Mouse (Mus musculus): ENCODE data around the gene Lrmp. TPM values are rescaled to one million over a fixed set of nuclear protein-coding genes. Genes with fewer than 3 reads are reported as not detected.
A peak's percentile ranks its signal among the peaks of the same experiment; 100 is the strongest.
"Not testable (repeated sequence)": the region's sequence is repeated elsewhere in the genome, so short reads cannot be mapped to it uniquely, and the experiment has no call there.

The Lrmp gene
- total RNA-seq, 2 experiments from 2014 or later, result 1.3 to 4.2 TPM

DNA sequence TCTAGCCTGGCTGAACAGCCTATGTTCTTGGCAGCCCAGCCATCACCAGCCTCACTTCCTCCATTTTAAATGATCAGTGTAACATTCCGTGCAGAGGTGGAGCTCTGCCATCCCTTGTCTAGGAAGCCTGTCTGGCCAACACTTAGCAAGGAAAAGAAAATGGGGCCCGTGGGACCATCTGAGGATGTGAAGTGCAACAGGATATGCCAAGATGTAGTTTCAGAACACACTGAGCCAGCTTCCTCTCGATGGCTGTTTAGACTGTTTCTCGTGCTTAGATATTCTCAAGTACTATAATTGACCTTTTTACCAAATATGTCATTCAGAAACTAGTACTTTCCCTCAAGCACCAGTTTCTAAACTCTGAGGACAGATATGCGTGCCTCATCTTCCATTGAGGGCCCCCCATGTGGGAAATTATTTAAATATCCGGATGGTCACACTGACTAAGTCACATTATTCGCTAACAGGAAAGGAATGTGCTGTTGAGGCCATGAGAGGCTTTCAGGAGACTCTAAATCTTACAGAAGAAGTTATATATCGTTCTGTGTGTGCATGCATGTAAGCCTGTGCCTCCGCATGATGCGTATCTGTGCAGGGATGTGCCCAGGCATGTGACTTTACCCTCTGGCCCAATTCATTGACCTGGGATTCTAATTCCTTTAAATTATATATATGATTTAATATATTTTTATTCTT is 11.1 kb upstream of the Lrmp start:
- DNase-seq, result no peak

GRCm38 (mm10) chr6:145105439-145105838 is 10.0 kb upstream of the Lrmp start:
- DNase-seq, result no peak

- DNase-seq, result no peak
Measured at GRCm38 (mm10) chr6:145106163-145106842, 9.2 kb upstream of the Lrmp start.

DNA sequence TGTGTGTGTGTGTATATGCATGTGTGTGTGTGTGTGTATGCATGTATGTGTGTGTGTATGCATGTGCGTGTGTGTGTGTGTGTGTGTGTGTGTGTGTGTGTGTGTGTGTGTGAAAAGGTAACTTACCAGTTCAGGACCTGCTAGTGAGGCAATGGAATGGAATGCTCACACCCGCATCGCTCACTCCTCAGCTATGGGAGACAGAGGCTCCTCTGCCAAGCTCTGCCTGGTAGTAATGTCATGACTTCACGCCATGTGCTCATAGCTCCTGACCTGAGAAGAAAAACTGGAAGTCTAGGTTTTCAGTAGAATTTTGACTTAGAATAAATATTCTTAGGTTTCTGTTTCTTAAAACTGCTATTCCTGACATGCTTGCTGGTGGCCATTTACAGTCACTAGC is 4.7 kb upstream of the Lrmp start:
- DNase-seq, result no peak

GRCm38 (mm10) chr6:145112865-145113264 is 2.6 kb upstream of the Lrmp start:
- DNase-seq, result no peak

GRCm38 (mm10) chr6:145114561-145114960 is 892 bp upstream of the Lrmp start:
- no peak for DNase-seq

GRCm38 (mm10) chr6:145116098-145116672 is 732 bp downstream of the Lrmp start:
- no peak for DNase-seq

- no peak for DNase-seq
Measured at GRCm38 (mm10) chr6:145120086-145120485, 4.6 kb downstream of the Lrmp start.

GRCm38 (mm10) chr6:145120787-145121589 is 5.5 kb downstream of the Lrmp start:
- DNase-seq, result peak; percentile 47 to 54

DNA sequence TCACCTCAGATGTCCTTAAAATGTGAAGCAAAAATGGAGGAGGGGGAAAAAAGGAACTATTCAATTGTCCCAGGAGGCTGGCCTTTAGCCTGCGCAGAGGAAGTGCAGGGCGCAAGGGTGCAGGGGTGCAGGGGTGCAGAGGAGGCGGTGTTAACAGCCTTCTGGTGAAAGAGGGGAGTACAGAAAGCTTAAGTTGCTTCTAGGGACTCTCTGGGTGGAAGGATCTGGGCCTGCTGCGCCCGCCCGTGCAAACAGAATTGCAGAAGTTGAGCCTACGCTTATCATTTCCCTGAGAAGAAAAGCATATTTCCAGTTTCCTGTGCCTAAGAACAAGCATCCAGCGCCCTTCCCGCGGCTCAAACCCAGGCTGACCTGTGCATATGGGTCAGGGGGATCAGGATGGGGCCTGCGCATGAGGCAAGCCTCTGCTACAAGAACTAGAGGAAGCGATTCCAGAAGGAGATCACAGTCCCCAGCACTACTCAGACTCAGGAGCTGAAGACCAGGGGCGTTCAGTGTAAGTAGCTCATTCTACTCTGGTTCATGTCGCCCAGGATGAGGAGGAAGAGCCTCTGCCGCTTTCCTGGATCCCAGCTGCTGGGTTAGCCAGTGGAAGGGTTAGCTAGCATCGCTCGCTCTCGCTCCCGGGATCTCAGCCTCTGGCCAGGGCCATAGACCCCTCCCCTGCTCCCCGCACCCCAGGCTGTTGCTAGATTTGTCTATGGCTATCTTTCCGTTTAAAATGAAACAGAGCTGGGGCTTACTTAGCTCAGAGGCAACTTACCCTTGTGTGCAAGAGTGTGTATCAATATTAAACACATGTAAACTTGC is 6.4 kb downstream of the Lrmp start:
- DNase-seq, result peak; percentile 33 to 66

GRCm38 (mm10) chr6:145122423-145123059 is 7.1 kb downstream of the Lrmp start:
- DNase-seq, result peak in 1 of 2 experiments; percentile 20

- DNase-seq, result no peak
Measured at GRCm38 (mm10) chr6:145123136-145124060, 7.9 kb downstream of the Lrmp start.

DNA sequence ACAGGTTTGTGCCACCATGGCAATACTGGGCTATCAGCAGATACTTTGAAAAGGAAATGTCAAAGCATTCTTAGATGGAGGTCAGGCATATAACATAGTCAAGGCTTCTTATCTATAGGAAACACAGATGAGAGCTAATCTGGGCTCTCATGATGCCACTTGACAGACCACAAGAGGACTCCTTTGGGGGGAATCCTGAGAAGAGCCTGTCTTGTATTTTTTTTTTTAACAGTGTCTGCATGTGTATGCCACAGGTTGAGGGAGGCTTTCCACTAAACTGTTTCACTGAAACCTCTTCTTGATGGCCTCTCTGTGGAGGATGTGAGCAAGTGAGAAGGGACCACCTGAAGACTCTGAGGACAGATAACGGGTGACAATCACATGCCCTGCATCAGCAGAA is 9.2 kb downstream of the Lrmp start:
- DNase-seq, result no peak

- DNase-seq, result peak; percentile 62 to 76
Measured at GRCm38 (mm10) chr6:145125591-145126113, 10.2 kb downstream of the Lrmp start.

GRCm38 (mm10) chr6:145127652-145128051 is 12.2 kb downstream of the Lrmp start:
- no peak for DNase-seq

- DNase-seq, result no peak
Measured at GRCm38 (mm10) chr6:145129563-145129962, 14.1 kb downstream of the Lrmp start.

- no peak for DNase-seq
Measured at GRCm38 (mm10) chr6:145131991-145132390, 16.5 kb downstream of the Lrmp start.

DNA sequence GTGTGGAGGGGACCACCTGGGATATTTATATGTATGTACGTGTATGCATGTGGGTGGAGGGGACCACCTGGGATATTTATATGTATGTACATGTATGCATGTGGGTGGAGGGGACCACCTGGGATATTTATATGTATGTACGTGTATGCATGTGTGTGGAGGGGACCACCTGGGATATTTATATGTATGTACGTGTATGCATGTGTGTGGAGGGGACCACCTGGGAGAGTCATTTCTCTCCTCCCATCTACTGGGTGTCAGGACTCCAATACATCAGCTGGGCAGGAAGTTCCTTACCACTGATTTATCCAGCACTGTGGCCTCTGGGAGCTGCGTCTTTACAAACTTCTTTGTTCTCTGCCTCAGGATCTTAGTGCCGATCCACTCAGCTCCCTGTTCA is 17.5 kb downstream of the Lrmp start:
- DNase-seq, result not testable (repeated sequence)

GRCm38 (mm10) chr6:145135295-145135694 is 19.8 kb downstream of the Lrmp start:
- DNase-seq, result no peak

DNA sequence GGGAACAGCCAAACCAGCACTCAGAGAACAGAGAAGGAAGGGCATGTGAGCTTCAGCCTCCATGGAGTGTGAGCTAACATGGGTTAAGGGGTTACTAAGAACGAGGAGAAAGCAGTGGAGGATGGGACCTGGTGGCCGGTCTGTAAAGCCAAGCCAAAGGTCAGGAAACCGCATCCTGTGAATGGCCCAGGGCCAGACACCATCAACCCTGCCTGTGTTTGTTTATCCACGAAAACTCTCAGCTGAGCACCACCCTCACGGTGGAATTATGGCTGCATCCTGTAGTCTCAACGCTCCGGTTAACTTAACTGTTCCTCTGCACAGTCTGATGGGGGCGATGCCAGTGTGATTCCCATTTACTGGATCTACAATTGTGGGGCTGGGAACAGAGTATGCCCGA is 20.4 kb downstream of the Lrmp start:
- peak in 1 of 2 experiments; percentile 19 for DNase-seq
